Mouse (Mus musculus) embryo, embryonic 11 days (tissue): ENCODE results near the gene Ptger1.

Experiments
- DNase-seq: peaks from one replicate; pipeline ENCODE4 v3.0.0-alpha.2; 2015

The Ptger1 gene

DNA sequence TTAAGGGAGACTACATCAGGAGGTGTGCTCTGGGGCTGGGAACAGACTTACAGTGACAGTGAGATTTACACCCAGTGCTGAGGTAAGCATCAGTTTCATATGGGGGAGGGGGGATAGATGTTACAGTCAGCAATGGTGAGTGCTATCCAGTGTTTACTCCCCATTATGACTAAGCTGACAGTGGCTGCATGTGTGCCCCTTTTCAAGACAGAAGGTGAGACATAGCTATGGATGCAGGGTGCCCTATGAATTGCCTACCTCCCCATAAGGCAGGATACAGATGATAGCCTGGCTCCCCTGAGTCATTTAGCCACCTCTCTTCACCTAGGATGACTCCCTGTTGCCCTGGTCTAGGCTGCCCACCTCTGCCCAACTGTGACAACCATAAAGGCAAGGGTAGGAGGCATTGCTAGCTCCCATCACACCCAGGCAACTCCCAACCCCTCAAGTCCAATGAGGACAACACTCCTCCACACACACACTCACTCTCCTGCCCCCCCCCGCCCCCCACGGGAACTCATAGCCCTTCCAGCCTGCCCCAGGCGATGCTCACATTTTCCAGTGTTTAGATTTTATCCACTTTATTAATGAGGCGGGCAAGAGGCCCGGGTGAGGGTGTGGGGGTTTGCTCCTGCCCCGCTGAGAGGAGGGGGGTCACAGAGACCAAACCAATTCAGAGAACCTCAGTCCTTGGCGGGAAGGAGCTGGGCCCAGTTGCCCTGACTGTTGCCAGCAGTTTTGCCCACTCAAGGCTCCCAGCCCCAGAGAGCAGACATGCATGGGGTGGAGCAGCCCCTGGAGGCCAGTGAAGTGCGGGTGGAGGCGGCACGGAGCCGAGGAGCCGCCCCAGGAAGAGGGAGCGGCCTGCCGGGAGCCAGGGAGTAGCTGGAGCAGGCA lies at the start of gene Ptger1:
Ptger1 (plus strand) TSS at position 710 of the 897 bp plus-strand sequence.
- no peak for DNase-seq

DNA sequence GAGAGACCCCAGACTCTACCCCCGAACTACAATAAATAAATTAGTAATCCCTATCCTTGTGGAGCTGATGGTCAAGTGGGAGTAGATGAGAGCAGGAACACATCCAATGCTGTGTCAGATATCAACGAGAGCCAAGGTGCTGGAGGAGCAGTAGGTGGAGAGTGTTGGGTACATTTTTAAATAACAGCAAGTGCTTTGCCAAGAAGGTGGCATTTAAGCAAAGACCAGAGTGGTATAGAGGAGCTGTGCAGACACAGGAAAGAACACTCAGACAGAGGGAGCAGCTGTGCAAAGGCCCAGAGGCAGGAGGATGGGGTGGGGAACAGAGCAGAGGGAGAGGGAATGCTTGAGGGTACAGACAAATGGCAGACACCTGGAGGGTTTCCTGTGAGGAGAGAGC lies 49.4 kb upstream of the Ptger1 start:
- DNase-seq, result no peak

- no peak for DNase-seq
These were observed 47.9 kb upstream of the Ptger1 start for GRCm38 (mm10) chr8:83618566-83618965.

DNA sequence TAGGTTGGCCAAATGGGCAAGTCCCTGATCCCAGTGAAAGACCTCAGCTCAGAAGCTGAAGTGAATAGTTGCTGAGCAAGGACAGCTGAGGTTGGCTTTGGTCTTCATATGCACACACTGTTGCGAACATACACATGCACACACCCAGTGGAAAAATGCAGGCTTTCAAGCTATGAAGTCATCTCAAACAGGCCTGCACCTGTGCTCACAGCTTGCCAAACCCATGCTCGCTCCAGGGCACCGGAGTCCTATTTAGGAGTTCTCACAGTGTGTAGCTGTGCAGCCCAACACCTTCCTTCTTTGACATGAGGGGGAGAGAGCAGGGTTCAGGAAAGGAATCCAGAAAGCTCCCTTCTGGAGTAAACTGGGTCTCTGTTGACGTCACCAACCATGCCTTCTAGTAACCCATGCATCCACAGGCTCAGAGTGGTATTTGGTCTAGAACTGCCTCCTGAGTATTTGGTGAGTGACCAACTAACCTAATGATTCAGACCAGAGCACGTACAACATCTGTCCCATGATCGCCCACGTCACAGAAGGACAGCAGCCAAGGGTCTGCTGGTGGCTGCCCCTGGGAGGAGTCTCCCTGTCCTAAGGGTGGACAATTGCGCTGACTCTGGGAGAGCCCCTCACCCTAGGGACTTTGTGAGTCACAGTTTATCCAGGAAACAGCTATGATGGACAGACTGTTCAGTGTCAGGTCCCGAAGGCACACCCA lies 46.8 kb upstream of the Ptger1 start:
- DNase-seq, result no peak

DNA sequence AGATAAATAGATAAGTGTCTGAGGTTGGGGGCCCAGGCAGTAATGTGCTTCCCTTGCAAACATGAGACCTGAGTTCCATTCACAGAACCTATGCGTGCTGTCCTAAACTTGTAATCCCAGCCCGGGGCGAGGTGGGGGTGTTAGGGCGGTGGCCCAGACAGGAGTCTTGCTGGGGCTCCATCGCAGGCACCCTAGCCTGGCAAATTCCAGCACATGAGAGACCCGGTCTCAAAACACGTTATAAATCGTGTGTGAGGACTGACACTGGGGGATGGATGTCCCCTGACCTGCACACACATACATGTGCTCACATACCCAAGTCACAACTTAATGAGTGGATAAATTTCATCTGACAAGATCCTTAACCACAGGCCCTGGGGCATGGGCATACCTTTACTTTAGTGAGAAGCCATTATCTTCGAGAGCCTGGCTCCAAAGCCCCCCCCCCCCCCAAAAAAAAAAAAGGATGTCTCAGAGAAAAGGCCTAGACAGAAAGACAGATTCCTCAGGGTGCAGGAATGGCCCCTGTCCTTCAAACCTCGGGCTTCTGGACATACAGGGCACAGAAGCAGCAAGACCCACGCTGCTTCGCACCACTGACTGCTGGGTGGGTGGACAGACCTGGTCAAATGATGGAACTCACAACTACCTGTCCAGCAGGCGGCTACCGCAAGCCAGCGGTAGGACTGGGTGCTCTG lies 44.6 kb upstream of the Ptger1 start:
- DNase-seq, result no peak

GRCm38 (mm10) chr8:83622389-83622989 lies 44.0 kb upstream of the Ptger1 start:
- DNase-seq, result peak; percentile 89

DNA sequence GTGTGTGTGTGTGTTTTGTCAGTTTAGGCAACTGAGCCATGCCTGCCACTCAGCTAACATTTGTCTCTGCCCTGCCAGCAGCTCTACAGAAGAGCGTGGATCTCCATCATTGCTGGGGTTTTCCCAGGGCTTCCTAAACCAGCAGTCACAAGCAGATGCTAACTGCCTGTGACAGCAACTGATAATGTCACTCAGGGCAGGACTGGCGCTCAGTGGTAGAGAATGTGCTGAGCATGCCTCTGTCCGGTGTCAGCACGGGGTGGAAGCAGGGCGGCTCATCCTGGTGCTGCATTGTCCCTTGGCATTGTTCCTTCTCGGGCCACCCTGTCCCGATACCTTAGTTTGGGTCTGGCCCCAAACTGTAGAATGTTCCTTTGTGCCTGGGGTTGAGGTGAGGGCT lies 42.9 kb upstream of the Ptger1 start:
- no peak for DNase-seq

- peak; percentile 49 for DNase-seq
These were observed 41.7 kb upstream of the Ptger1 start for GRCm38 (mm10) chr8:83624739-83625138.

GRCm38 (mm10) chr8:83625676-83626299 lies 40.7 kb upstream of the Ptger1 start:
- DNase-seq, result no peak

DNA sequence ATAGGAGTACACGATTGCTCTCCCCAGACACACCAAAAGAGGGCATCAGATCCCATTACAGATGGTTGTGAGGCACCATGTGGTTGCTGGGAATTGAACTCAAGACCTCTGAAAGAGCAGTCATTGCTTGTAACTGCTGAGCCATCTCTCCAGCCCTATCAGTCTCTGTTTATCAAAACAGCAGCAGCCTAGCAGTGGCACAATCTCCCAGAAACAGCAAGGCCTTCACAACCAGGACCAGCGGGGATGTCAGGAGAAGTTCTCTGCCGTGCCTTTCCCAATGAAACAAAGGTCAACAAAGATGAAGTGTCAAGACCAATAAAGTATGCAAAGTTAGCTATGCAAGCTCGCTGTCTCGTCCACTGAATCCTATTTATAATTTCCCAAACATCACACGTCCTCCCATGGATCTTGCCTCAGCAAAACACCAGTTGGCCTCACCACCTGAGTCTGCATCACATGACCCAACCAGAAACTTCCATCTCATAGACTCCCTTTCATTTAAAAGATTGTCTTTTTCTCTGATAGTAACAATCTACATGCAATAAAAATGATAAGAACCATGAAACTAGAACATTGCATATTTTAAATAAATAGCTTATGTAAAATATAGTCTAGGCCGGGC lies 34.3 kb upstream of the Ptger1 start:
- no peak for DNase-seq

- DNase-seq, result no peak
These were observed 27.6 kb upstream of the Ptger1 start for GRCm38 (mm10) chr8:83638856-83639255.

DNA sequence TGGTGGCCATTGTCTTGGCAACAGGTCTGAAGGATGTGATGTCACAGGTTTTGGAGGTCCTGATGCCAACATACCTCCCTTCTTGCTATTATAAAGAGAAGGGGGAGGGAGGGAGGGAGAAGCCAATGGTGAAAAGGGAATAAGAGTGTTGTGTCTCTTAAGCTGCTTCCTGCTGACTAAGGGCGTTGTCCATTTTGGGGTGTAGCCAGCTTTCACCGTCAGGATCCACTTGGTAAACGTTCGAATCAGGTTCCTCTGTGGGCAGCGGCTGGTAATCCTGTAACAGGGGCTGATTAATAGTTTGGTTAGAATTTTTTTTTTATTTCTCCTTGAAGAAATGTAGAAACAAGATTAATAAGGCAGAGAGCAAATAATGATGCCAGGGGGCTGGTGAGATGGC lies 26.8 kb upstream of the Ptger1 start:
- no peak for DNase-seq

- no peak for DNase-seq
These were observed 19.0 kb upstream of the Ptger1 start for GRCm38 (mm10) chr8:83647511-83647910.

GRCm38 (mm10) chr8:83648031-83648430 lies 18.4 kb upstream of the Ptger1 start:
- DNase-seq, result no peak

- no peak for DNase-seq
These were observed 16.8 kb upstream of the Ptger1 start for GRCm38 (mm10) chr8:83649699-83650098.

GRCm38 (mm10) chr8:83652030-83652743 lies 14.3 kb upstream of the Ptger1 start, which contains the start of gene Gipc1:
TSS of gene Gipc1 (plus strand) at chr8:83652677.
- DNase-seq, result peak; percentile 99

GRCm38 (mm10) chr8:83652744-83653661 lies 13.5 kb upstream of the Ptger1 start:
- DNase-seq, result peak; percentile 55

- no peak for DNase-seq
These were observed 12.8 kb upstream of the Ptger1 start for GRCm38 (mm10) chr8:83653662-83654017.

- no peak for DNase-seq
These were observed 11.8 kb upstream of the Ptger1 start for GRCm38 (mm10) chr8:83654725-83655124.

DNA sequence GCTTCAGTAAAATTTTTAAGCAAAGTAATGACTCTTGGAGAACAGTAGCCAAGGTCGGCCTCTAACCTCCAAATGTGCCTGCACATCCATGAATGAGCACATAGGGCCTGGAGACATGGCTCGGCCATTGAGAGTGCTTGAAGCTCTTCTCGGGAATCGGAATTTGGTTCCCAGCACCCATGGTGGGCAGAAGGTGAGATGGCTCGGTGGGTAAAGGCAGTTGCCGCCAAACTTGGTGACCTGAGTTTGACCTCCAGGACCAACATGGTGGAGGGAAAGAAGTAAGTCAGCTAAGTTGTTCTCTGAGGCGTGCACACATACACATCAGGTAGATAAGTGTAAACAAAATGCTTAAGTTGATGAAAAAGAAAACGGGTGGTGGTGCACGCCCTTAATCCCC lies 10.4 kb upstream of the Ptger1 start:
- no peak for DNase-seq
